Mouse (Mus musculus): ENCODE measurements at regions not wholly inside any gene's neighbourhood (a gene's known extent, or its start where the extent isn't known, plus 50 kb on each side); places are given as distances from the start of the nearest gene placed in this dataset.

DNA sequence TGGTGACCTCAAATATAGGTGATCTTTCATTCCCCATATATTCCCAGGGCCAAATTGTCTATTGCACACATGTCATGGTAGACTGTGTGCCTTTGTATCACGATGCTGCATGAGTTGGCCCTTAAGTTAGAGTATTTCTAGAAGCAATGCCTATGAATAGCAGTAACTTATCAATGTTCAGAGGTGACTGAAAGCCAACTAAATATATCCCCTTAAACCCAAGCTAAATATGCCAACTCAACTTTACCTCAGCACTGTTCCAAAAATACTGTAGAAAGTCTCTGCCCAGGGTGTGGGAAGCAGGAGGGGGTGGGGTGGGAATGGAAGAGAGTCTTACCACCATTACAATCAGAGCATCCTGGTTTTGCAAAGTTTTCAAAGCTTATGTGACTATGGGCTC is 144.6 kb upstream of the Serp2 start:
- no peak for DNase-seq

DNA sequence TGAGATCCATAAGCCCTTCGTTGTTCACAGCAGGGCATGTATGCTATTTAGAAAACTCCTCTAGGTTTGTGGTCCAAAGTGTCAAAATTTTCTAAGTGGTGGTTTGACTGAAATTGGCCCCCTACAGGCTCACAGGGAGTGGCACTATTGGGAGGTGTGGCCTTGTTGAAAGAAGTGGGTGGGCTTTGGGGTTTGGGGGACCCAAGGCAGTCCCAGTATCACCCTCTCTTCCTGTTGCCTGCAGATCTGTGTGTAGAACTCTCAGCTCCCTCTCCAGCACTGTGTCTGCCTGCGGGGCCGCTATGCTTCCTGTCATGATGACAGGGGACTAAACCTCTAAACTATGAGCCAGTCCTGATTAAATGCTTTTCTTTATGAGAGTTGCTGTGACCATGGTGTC is 144.1 kb upstream of the Serp2 start:
- no peak for DNase-seq

DNA sequence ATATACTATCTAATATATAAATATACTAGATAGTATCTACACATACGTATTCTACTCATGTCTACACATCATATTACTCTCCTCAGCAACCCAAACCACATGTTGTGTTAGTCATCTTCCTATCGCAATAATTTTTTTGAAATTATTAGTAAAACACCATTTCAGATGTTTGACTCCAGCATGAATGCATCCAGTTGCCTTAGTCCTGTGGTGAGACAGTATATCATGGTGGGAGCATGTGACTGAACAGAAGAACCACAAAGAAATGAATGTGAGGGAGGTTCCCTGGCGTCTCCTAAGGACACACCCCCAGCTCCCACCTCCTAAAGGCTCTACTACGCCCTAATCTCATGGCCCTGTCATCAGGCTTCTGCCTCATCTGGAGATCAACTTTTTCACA is 143.5 kb upstream of the Serp2 start:
- no peak for DNase-seq

DNA sequence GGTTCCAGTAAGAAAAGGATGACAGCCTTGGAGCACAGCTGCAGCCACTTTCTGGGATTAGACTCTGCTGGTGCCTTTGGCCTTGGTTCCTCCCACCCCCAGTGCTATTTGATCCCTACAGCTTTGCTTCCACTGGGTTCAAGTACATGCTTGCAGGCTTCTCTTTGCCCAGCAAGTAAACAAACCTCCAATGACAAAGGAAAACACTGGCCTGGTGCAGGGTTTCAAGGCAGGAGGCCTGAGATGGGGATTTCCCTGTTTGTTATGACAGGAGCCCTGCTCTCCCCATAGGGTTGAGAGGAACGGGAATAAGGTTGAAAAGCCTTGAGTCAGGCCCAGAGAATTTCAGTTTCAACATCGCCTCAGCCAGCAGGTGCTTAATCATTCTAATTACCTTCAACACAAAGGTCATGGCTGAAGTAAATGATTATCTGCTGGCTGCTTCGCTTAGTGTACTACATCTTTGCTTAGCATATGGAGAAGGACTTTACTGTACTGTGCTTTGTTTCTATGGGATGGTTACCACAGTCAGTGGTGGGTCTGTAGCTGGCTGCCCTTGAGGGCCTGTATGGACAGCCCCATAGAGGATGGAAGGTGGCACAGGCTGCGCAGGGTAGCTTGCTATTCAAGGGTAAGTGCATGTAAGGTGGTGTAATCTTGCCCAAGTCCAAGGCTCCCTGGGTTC is 142.2 kb upstream of the Serp2 start:
- DNase-seq, result peak; percentile 40

DNA sequence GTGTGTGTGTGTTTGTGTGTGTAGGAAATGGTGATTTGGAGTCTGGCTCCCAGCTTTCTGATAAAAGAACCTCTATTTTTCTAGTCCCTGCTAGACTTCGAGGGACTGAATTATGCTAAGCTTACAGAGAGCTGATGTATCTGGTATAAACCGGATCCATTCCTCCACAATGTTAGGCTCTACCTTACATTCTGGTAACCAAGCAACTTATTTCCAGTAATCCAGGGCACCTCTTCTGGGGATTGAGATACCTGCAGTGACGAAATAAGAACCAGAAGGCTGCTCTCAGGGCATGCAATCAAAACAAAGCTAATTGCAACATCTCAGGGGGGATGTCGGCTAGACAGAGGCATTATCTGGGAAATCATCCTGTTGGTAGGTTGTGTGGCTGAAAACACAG is 140.0 kb upstream of the Serp2 start:
- no peak for DNase-seq

DNA sequence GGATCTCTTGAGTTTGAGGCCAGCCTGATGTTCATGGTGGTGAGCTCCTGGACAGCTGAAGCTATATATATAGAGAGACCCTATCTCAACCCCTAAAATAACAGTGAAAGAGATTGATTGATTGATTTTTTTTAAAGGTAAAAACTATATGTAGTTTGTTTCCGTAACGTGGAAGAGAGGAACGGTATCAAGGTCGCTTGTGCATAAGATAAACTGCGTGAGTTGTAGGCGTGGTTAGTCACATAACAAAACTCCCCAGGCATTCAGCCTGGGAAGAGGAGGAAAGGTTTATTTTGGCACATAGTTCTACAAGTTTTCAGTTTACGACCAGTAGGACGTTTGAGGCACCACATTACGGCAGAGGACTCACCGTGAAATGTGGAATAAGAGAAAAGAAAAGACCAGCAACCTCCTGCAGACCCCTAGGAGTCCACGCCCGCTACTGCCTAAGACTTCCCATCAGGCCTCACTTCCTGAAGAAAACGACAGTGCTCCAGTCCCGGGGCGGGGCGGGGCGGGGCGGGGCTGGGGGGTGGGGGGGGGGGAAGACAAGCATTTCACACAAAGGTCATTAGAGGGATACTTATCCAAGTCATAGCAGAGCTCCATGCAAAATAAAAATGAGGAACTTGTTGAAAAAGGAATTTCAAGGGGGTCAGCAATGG is 139.1 kb upstream of the Serp2 start:
- DNase-seq, result no peak

DNA sequence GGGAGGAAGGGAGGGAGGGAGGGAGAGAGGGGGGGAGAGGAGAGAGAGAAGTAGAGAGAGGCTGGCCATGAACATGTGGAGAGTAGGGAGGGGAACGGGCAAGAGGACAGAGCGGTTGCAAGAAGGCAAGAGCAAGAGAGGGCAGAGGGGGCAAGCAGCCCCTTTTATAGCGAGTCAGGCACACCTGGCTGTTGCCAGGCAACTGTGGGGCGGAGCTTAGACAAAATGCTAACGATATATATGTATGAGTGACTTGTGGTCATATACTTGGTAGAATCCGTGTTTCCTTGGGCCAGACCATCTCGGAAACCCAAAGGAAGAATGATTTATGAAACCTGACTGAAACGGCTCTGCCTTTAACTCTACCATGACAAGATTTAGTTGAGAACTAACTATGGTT is 138.2 kb upstream of the Serp2 start:
- no peak for DNase-seq

DNA sequence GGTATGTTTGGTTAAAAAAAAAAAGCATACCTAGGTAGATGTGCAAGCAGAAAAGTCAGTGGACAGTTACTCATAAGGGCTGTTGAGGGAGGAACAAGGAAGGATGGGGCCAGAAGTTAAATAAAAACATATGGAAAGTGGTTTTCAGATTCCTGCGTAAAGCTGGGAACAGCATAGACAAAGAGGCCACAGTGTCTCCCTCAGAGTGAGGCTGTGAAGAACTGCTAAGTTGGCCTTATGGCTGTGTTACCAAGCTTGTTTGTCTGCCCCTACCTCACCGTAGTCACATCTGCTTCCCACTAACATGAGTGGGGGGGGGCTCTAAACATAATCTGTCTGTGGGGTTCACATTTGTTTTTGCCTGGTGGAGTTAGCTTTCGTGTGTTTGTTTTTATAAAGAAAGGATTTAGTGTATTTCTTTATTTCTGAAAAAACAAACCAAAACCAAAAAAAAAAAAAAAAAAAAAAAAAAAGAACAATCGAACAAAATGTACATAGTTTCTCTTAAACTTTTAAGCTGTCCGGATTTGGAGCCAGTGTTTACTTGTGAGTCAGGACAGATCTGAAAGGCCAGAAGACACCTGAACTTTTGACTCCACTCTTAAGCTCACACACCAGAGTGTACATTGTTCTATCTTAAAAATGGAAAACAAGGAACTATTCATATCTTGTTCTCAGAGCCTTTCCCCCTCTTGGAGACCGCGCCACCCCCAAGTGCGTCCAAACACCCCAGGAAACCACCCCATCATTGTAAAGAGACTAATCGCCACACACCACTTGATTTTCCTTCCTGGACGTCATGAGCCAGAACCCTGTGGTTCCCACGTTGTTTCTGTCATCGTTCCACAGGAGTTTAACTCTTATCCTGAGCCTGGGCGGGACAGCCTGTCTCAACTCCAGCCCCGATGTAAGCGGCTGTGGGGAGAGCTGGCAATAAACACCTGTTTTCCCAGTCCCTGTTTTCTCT is 136.9 kb upstream of the Serp2 start:
- DNase-seq, result peak; percentile 41

DNA sequence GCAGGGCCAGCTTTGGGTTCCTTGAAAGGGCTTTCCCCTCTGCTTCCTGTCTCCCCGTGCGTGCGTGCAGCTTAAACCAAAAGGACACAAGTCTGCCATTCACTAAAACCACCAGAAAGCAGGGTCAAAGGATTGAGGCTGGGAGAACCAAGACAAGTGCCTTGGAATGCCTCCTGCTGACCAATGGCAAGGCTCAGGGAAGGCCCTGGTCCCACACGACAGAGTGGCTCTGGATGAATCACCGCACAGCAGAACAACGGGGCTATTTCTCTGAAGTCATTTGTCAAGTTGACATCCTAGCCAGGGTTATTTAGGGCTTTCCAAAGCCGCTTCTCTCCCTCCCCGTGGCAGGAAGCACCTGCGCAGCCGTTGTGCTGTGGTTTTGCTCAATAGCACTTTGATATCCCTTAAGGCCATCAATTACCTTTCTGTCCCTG is 131.3 kb upstream of the Serp2 start:
- DNase-seq, result peak; percentile 61

DNA sequence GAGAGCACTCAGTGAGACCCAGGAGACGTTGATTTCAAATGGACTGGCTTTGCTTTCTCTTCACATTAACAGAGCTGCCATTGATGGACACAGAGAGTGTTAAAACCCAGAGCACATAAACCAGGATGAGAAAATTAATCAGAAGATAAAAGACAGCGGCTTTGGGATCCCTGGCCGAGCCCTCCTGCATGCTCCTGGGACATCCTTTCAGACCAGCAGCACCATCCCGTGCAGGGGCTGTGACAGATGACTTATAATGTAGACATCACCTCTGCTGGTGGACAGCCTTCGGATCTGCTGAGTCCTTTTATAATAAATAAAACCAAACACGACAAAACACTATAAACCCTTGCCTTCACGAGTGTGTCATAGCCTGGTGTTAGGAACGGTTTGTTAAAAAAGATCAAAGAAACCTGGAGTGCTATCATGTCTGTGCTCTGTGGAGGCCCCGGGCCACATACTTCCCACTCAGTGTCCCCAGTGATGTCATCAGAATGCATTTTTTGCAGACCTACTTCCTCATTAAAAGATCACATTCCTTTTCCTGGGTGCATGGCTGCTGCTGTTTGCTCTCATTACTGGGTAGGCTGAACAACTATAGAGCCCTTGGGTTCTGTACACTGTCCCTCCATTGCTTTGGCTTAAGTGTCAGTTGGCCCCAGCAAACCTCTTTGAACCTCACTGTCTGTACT is 130.2 kb upstream of the Serp2 start:
- DNase-seq, result no peak

DNA sequence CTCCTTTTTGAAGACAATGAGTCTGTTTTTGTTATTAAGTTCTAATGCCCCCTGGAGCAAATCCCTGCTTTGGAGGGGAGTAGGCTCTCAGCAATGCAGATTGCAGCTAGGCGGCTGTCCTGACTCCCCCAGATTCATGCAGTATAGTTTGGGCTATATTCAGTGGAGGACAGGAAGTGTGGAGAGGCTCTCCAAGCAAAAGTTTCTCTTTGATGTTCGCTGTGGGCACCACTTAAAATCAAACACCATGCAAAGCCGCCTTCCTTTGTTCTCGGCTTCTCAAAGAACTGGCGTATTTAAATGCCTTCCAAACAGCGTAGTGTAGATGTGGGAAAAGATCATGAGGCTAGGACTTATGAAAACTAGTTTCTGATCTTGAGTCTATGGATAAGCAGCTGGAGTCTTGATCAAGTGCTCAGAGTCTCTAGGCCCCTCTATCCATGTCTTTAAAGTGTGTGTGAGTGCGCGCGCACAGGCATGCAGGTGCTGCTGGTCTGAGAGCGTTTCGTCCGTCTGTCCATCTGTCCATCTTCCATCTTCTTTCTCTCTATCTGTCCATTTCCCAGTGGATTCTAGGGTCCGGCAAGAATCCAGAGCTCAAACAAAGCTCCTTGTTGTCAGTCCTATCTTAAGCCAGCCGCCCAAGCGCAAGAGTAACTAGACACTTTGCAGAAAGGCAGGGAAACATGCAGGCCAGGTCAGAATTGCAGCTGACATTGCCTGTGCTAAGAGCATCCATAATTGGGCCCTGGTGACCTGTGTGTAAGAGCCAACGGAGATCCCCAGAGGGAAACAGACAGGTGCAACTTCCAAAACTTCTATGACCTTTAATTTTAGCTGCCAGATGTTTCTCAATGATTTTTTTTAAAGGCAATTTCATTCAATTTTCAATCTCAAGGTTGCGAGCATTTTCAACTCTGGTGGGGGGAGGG is 129.4 kb upstream of the Serp2 start:
- no peak for DNase-seq

DNA sequence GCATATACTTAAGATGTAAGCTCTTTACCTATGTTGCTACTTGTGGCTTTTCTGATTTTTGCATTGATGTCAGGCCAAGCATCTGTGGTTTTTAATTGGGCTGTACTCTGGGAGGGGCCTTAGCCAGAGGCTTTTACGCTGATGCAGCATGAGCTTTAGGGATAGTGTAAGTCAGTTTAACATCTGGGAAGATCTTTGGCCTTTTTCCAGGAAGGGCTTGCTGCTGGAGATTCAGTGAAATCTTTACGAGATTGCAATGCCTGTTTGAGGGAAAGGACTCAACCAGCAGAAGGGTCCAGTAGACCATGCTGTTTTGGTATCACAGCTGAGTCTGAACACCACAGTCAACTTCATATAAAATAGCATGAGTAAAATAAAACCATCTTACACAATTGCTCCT is 127.6 kb upstream of the Serp2 start:
- no peak for DNase-seq

DNA sequence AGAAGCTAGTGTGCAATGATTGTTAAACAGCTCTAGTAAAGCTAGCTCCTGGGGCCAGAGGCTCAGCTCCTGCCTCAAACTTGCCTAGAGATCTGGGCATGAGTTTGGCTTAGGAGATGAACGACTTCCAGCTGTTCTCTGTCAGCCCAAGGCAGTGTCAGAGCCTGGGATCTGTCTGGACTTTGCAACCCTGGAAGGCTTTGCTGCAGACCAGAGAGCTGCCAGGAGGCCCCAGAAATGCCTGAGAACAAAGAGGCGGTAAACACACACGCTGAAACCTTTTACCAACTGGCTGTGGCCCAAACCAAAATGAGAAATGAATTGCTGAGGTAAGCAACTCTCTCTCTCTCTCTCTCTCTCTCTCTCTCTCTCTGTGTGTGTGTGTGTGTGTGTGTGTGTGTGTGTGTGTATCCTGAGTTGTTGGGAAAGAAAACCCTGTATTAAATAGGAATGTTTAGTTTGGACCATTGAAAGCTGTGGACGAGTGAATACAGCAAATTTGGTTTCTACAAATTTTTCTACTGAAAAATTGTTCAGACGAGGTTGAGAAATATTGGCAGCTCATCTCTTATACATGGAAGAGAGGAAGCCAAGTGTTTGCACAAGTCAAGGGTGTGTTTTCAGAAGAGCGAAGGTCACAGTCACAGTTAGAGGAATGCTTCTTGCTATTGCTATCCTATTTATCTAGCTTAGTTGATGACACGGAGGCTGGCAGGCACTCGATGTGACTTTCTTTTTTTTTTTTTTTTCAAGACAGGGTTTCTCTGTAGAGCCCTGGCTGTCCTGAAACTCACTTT is 125.1 kb upstream of the Serp2 start:
- peak; percentile 73 for DNase-seq

DNA sequence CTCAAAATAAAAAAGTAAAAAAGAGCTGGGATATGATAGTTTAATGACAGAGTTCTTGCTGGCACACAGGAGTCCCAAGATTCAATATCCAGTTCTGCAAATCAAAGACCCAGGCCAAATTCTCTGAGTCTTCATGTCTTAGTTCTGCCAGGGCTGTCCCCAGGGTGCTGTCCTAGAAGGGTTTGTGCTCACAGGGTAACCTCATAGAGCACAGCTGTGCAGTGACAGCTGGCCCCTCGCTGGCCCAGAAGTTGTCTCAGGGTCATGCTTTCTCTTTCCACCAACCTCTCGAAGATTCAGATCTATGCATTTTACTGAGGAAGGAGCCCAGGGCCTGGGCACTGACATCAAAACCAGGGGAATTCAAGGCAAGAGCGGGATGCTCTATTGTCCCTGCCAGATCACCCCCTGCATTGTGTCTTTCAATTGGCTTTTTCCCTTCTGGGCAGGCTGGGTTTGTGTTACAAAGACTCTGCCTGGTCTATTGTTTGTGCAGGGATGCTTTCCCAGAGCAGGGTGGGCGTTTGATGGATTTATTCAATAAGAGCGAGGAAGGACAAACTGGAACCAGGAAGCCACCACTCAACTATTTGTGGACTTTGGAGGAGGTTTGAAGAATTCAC is 121.9 kb upstream of the Serp2 start:
- no peak for DNase-seq

DNA sequence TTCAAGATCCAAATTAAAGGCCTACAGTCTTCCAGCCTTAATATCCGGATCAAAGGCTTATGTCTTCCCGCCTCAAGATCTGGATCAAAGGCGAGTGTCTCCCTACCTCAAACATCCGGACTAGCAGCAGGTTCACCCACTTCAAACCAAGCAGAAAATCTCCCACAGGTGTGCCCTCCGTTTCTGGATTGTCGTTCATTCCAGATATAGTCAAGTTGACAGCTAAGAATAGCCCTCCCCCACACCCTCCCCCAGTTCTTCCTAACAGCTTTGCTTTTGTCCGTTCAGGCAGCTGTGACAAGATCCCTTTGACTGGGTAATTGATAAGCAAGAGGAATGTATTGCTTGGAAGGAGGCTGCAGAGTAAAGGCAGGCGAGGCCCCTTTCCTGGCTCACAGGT is 118.3 kb upstream of the Serp2 start:
- DNase-seq, result no peak

DNA sequence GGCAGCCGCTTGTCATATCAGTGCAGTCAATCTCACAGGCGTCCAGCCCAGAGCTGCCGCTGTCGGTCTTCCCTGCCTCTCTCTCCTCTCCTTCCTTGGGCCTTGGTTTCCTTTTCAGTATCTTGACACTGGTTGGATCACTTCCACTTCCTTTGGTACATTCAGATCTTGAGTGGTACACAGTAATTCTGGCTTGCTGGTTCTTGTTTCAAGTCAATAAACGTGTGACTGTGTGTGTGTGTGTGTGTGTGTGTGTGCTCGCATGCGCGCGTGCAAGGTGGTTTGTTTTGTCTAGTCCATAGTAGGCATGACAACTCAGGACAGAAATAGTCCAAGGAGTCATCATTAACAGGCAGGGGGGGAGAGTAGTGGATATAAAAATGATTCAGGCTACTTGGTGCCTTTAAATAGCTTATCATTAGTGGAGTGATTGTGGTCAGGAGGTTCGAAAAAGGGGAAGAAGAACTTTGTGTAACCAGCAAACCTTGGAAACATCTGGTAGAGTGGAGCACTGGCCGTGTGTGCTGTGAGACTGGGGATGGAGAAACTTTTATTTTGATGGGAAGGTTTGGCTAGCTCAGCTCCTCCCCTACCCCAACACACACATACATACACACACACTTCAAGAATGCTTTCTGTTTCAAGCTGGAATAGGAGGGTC is 117.1 kb upstream of the Serp2 start:
- no peak for DNase-seq

DNA sequence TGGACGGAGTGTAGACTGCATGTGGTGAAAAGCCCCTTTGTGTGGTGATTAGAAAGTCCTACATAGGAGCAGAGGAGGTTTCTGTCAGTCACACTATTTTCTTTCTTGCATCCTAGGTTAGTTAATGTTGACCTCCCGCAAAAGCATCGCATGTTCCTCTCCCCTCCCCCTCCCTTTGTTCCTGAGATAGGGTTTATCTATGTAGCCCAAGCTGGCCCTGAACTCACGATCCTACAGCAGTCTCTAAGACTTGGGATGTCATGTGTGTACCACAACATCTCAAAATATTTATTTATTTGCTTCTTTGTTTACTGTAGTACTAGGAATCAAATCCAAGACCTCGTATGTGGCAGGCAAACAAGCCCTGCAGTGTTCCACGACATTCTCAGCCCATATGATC is 116.2 kb upstream of the Serp2 start:
- DNase-seq, result no peak

DNA sequence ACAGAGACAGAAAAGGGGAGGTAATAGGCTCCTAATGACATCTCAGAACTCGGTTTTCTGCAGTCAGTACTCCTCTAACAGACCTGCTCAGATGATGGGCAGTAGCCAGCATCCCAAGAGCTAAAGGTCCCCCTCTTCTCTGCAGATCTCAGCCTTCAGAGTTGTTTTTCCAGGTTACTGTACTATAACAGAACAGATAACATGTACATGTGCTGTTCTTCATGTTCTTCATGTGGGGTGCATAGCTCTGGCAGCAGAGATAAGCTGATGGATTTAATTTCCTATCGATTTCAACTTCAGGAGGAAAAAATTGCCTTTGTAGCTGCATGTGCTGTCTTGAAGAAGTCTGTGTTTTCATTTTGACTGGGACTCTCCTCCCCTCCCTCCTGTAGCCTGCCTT is 115.8 kb upstream of the Serp2 start:
- DNase-seq, result no peak

DNA sequence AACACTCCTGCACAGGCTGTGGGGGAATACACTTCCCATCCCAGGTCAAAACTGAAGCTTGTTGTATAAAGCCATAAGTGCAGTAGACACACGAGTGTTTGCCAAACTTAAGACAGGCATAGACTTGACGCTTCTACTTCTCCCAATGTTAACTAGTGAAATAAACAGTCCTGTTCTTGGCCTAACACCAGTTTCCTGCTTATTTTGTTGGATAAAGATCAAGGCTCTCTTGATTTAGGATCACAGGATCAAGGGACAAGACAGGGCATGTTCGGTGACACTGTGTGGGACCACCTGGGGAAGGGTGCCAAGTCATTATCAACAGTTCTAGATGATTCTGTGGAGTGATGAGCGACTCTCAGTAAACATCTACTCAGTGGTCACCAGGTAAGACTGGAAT is 114.3 kb upstream of the Serp2 start:
- no peak for DNase-seq

DNA sequence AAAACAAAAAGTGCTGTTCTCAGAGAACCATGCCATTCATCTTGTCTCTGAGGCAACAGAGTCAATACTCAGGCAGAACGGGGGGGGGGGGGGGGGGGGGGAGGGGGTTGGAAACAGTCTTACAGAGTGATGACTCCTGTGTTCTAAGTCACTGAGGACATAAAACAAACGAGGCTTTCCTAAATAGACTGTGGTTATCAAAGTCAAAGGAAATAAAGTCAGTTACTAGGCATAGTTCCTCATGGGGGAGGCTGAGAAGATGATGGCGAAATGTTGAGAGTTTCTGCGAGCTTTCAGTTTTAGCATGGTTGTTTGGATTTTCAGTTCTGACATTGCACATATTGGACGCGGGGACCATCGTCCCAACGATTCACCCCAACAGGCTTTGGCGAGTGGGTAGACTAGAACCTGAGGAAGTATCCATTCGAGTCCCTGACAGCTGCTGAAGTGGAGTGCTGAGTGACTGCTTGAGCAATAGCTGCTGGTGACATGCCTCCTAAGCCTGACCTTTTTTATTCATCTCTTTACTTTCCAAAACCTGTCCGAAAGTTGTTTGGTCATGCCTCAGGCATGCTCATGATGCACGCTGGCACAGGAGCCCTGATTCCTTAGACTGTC is 109.2 kb upstream of the Serp2 start:
- no peak for DNase-seq
